Mouse (Mus musculus) CH12.LX (cell line): Measurements from ENCODE around the gene Stard10. TPM values are rescaled to one million over a fixed set of nuclear protein-coding genes. Genes with fewer than 3 reads are reported as not detected.

Experiments
- DNase-seq: peaks from one replicate; pipeline ENCODE4 v3.0.0-alpha.2; 2013; ENCODE audit errors: extremely low read depth
- H3K27ac ChIP-seq: 2 replicates; pipeline ENCODE4 v1.5.1; 2012; ENCODE audit warnings: low read depth, mild to moderate bottlenecking, control low read depth, moderate library complexity; ENCODE audit not compliant: insufficient read depth
- H3K27me3 ChIP-seq: replicated peaks from 2 replicates; pipeline ENCODE3; 2012; ENCODE audit warnings: inconsistent platforms
- H3K36me3 ChIP-seq, 2 experiments: replicated peaks in 1 of 2; 2 replicates each; pipeline versions ENCODE3 to v1.6.1; 2012; ENCODE audit warnings: inconsistent platforms in 1 of 2, low read length in 1 of 2, mild to moderate bottlenecking in 1 of 2, mixed read lengths in 1 of 2, moderate library complexity in 1 of 2; ENCODE audit not compliant: control insufficient read depth in 1 of 2, insufficient read depth in 1 of 2
- H3K4me1 ChIP-seq, 2 experiments: 2 replicates each; pipeline ENCODE4 v1.6.1; 2012; ENCODE audit warnings: inconsistent platforms in 1 of 2, moderate library complexity in 1 of 2; ENCODE audit not compliant: insufficient read depth in 2 of 2, control insufficient read depth in 1 of 2
- H3K4me2 ChIP-seq: 2 replicates; pipeline ENCODE4 v1.6.1; 2012; ENCODE audit warnings: low read depth, mild to moderate bottlenecking, control low read depth; ENCODE audit not compliant: poor library complexity, insufficient read depth, severe bottlenecking
- H3K4me3 ChIP-seq, 3 experiments: fragments of 150-350 bp in 1 of 3; sonication (generic) in 1 of 3; replicated peaks in 1 of 3; 2 replicates each; pipeline versions ENCODE3 to v1.5.1; 2011 to 2012; ENCODE audit warnings: low read depth in 2 of 3, low read length in 2 of 3, mild to moderate bottlenecking in 2 of 3, moderate library complexity in 2 of 3, control low read depth in 1 of 3, improper control_type of control experiment in 1 of 3, inconsistent platforms in 1 of 3, mixed read lengths in 1 of 3; ENCODE audit not compliant: poor library complexity in 1 of 3
- H3K79me2 ChIP-seq: replicated peaks from 2 replicates; pipeline ENCODE4 v1.6.1; 2012; ENCODE audit warnings: mild to moderate bottlenecking, moderate library complexity; ENCODE audit not compliant: control insufficient read depth, poor library complexity, insufficient read depth, severe bottlenecking; ENCODE audit errors: extremely low read depth
- H3K9ac ChIP-seq: 2 replicates; pipeline ENCODE4 v1.6.1; 2012; ENCODE audit warnings: low read depth, mild to moderate bottlenecking, control low read depth, moderate library complexity; ENCODE audit not compliant: insufficient read depth
- H3K9me3 ChIP-seq: replicated peaks from 2 replicates; pipeline ENCODE3; 2012; ENCODE audit warnings: low read length, inconsistent platforms, mixed read lengths
- BHLHE40 ChIP-seq: IDR thresholded peaks from 2 replicates; pipeline ENCODE4 v1.6.1; 2011; ENCODE audit warnings: mild to moderate bottlenecking, low read depth, low read length, improper control_type of control experiment
- CHD2 ChIP-seq: IDR thresholded peaks from 2 replicates; pipeline ENCODE4 v1.6.1; 2011; ENCODE audit warnings: low read length, improper control_type of control experiment
- ETS1 ChIP-seq: conservative IDR thresholded peaks from 2 replicates; pipeline ENCODE4 v1.6.1; 2012; ENCODE audit warnings: low read depth, mild to moderate bottlenecking, inconsistent platforms, low read length, improper control_type of control experiment, moderate library complexity
- MAZ ChIP-seq: IDR thresholded peaks from 2 replicates; pipeline ENCODE4 v1.6.1; 2012; ENCODE audit warnings: low read depth, mild to moderate bottlenecking, inconsistent platforms, low read length, improper control_type of control experiment, moderate library complexity
- MEF2A ChIP-seq: IDR thresholded peaks from 2 replicates; pipeline ENCODE4 v1.6.1; 2014; ENCODE audit warnings: low read depth, mild to moderate bottlenecking, inconsistent platforms, low read length, improper control_type of control experiment, borderline replicate concordance
- NRF1 ChIP-seq: IDR thresholded peaks from 2 replicates; pipeline ENCODE4 v1.6.1; 2014; ENCODE audit warnings: low read depth, mild to moderate bottlenecking, inconsistent platforms, low read length, improper control_type of control experiment, moderate library complexity
- PAX5 ChIP-seq: IDR thresholded peaks from 2 replicates; pipeline ENCODE4 v1.6.1; 2012; ENCODE audit warnings: low read length, inconsistent platforms, mixed read lengths
- USF2 ChIP-seq: conservative IDR thresholded peaks from 2 replicates; pipeline ENCODE4 v1.6.1; 2011; ENCODE audit warnings: low read depth, low read length, improper control_type of control experiment
- ZNF384 ChIP-seq: IDR thresholded peaks from 2 replicates; pipeline ENCODE4 v1.6.1; 2012; ENCODE audit warnings: low read depth, low read length, improper control_type of control experiment, inconsistent platforms
- dilution Hi-C: fragments of 300-500 bp; cut with MboI; formaldehyde crosslinking; loops from 2 replicates; pipeline ENCODE4 v1.14.3; 2020; ENCODE audit warnings: low sequenced_read_pairs; ENCODE audit not compliant: extremely low pct_unique_long_range_greater_than_20kb, extremely low pct_ligation_motif_present
- in situ Hi-C: fragments of 300-500 bp; cut with MboI; formaldehyde crosslinking; loops from 3 replicates; pipeline ENCODE4 v1.14.3; 2019; ENCODE audit warnings: low sequenced_read_pairs, low pct_ligation_motif_present, low pct_unique_long_range_greater_than_20kb, mixed read lengths
- polyA plus RNA-seq: library from polyadenylated mRNA; unstranded; fragments of >175 nt; gene quantifications from 2 replicates; pipeline ENCODE4 v1.2.1, GENCODE M21; 2012; ENCODE audit warnings: low read depth; ENCODE audit not compliant: insufficient read length
- total RNA-seq, 2 experiments: library from RNA; depleted of rRNA; stranded (reverse); fragments of 300-350 nt in 1 of 2; fragments of >200 nt in 1 of 2; gene quantifications; 2 replicates each; pipeline ENCODE4 v1.2.3; 2012 to 2014

Gene Stard10
- total and polyA plus RNA-seq, 3 experiments, result 2.4 to 12.7 (median 6.7) TPM

DNA sequence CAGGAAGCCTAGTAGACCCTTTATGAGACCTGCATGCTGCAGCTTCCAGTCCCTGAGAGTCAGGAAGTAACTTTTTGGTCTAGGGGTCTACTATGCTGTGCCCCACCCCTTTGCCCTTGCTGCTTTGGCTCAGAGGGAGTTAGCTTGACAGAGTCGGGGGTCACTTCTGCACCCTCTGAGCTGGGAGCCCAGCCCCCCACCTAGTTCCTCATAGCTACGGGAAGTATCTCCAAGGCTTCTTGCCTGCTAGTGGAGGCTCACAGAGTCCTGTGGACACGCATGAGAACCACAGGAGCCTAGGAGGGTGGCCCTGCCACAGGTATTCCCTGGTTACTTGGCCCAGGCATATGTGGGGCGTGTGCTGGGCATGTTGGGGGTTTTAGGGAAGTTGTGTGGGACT lies 44.1 kb downstream of the Stard10 start:
- H3K79me2 ChIP-seq, result no peaks in the 10 kb centered on the region; the same call in 1 of the 2 replicates
- in situ Hi-C loops (no loop called here), dilution Hi-C loops (no loop called here)
- H3K9ac ChIP-seq, result no peak overlapping the region
- H3K36me3 ChIP-seq, result peaks cover 0 to 3% of the 10 kb centered on the region in 2 experiments
- no peak overlapping the region for H3K4me3 ChIP-seq
- no peak overlapping the region for H3K4me2 ChIP-seq
- H3K4me1 ChIP-seq, result peaks cover 46 to 91% of the 10 kb centered on the region in 2 experiments
- H3K27ac ChIP-seq, result no peak overlapping the region
- no peak for DNase-seq
- TF ChIP-seq MEF2A (no peak), CHD2 (0 out of 2 replicates have a peak, but pooled peaks have one; percentile 20)
- no peaks in the 10 kb centered on the region for H3K27me3 ChIP-seq
- H3K9me3 ChIP-seq, result no peaks in the 10 kb centered on the region

DNA sequence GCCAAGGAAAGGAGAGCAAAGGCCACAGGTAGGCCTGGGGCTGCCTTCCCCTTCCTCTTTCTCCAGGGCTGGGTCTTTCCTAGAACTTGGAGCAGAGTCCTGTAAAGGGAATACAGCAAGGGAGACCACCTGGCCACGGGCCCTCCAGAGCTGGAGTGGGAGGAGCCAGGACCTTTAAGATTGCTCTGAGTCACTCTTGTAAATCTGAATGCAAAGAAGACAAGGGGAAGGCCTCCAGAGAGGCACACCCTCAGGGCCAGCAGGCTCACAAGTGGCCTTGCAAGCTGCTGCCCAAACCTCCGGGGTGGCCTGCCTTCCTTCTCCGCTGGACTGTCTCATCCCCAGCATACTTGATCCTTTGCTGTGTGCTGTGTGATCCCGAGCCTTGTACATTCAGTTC lies 44.9 kb downstream of the Stard10 start:
- peaks cover 44 to 89% of the 10 kb centered on the region in 2 experiments for H3K4me1 ChIP-seq
- no peaks in the 10 kb centered on the region for H3K9me3 ChIP-seq
- H3K4me2 ChIP-seq, result peak overlapping the region; percentile 17; the same call in 1 of the 2 replicates
- H3K36me3 ChIP-seq, result peaks cover 0 to 3% of the 10 kb centered on the region in 2 experiments
- no peak overlapping the region for H3K27ac ChIP-seq
- H3K9ac ChIP-seq, result no peak overlapping the region
- peak overlapping the region in 2 of 3 experiments; percentile 18 to 42 for H3K4me3 ChIP-seq
- DNase-seq, result peak; percentile 51
- TF ChIP-seq PAX5, result no peak
- TF ChIP-seq, all 38 proteins: peak for 0
- dilution Hi-C loops (no loop called here), in situ Hi-C loops (no loop called here)
- no peaks in the 10 kb centered on the region; the same call in 1 of the 2 replicates for H3K79me2 ChIP-seq
- H3K27me3 ChIP-seq, result no peaks in the 10 kb centered on the region

DNA sequence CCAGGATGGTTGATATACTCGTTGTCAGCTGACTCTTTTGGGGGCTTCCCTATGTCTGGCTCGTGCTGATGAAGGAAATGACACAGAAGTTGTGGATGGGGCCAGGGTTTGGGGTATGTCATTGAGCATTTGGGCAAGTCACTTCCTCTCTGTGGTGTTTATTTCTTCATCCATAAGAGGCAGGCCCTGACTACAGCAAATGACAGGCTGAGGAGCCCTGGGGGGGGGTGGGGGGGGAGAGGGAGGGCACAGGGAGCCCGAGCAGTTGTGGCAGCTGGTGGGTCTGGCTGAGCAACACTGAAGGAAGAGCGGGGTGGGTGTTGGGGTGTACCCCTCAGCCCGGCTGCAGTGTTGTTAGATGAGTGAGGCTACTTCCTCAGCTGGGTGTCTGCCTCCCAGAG lies 45.9 kb downstream of the Stard10 start:
- Histone ChIP-seq H3K9me3 (no peaks in the 10 kb centered on the region), H3K4me2 (no peak overlapping the region), H3K27me3 (no peaks in the 10 kb centered on the region), H3K27ac (no peak overlapping the region), H3K79me2 (no peaks in the 10 kb centered on the region; the same call in 1 of the 2 replicates), H3K36me3 (peaks cover 0 to 3% of the 10 kb centered on the region in 2 experiments), H3K4me3 (peak overlapping the region in 1 of 3 experiments; percentile 42), H3K4me1 (peaks cover 40 to 89% of the 10 kb centered on the region in 2 experiments), H3K9ac (no peak overlapping the region)
- in situ Hi-C loops (no loop called here), dilution Hi-C loops (no loop called here)
- DNase-seq, result peak; percentile 48
- TF ChIP-seq ZNF384 (no peak), NRF1 (no peak), ETS1 (0 out of 2 replicates have a peak, but pooled peaks have one; percentile 38), USF2 (no peak), MAZ (no peak), BHLHE40 (peak; percentile 46; the same call in 1 of the 2 replicates)
